Mouse (Mus musculus) cerebellum, adult 2 months (tissue): ENCODE data around the gene Hif3a. TPM values are rescaled to one million over a fixed set of nuclear protein-coding genes. Genes with fewer than 3 reads are reported as not detected.

ENCODE experiments used
- DNase-seq, 2 experiments: peaks; one replicate each; pipeline ENCODE4 v3.0.0; 2021
- H3K27ac ChIP-seq: fragments of 200-500 bp; 2 replicates; pipeline ENCODE4 v1.5.1; 2012; ENCODE audit warnings: low read length, control low read depth, inconsistent platforms; ENCODE audit not compliant: insufficient read depth
- H3K27me3 ChIP-seq: fragments of 200-500 bp; 2 replicates; pipeline ENCODE4 v1.6.1; 2012; ENCODE audit warnings: inconsistent platforms, mild to moderate bottlenecking, low read length, moderate library complexity; ENCODE audit not compliant: control insufficient read depth, insufficient read depth
- H3K4me1 ChIP-seq: fragments of 200-500 bp; 2 replicates; pipeline ENCODE4 v1.6.1; 2011; ENCODE audit warnings: low read length; ENCODE audit not compliant: control insufficient read depth, insufficient read depth
- H3K4me3 ChIP-seq: fragments of 200-500 bp; replicated peaks from 2 replicates; pipeline ENCODE3; 2011; ENCODE audit warnings: mild to moderate bottlenecking, low read depth, low read length, control low read depth; ENCODE audit not compliant: insufficient read depth
- CTCF ChIP-seq: fragments of 200-500 bp; IDR thresholded peaks from 2 replicates; pipeline ENCODE4 v1.5.1; 2011; ENCODE audit warnings: low read depth, mild to moderate bottlenecking, control low read depth, low read length, moderate library complexity, borderline replicate concordance; ENCODE audit not compliant: insufficient read depth
- POLR2A ChIP-seq: fragments of 200-500 bp; IDR thresholded peaks from 2 replicates; pipeline ENCODE4 v1.6.1; 2011; ENCODE audit warnings: low read length, control low read depth, borderline replicate concordance; ENCODE audit not compliant: insufficient read depth
- WGBS: fragments of 180-500 bp; shearing (Covaris S2); methylation state at CpG from one replicate; pipeline ENCODE4 v1.1.7; 2018; 5-methylcytosine and 5-hydroxymethylcytosine counted together
- polyA plus RNA-seq: library from polyadenylated mRNA; depleted of rRNA; stranded (reverse); fragments of >200 nt; gene quantifications from 2 replicates; pipeline ENCODE4 v1.2.3, GENCODE M21; 2012

Hif3a gene
- polyA plus RNA-seq, 1 experiment = 2.1 TPM

GRCm38 (mm10) chr7:17045743-17046142, 16.5 kb downstream of the Hif3a start:
- Histone ChIP-seq H3K27ac (no peak overlapping the region), H3K4me3 (no peak overlapping the region), H3K27me3 (no peaks in the 10 kb centered on the region), H3K4me1 (peaks cover 6% of the 10 kb centered on the region; the same call in 1 of the 2 replicates)
- DNase-seq = no peak
- no peak for TF ChIP-seq CTCF
- no peak for TF ChIP-seq POLR2A
- 47% methylated on average over 1 of the region's 1 CpGs for WGBS

GRCm38 (mm10) chr7:17039373-17039772, 22.9 kb downstream of the Hif3a start:
- Histone ChIP-seq H3K27me3 (no peaks in the 10 kb centered on the region), H3K4me1 (peaks cover 2% of the 10 kb centered on the region; the same call in 1 of the 2 replicates), H3K4me3 (no peak overlapping the region), H3K27ac (no peak overlapping the region)
- WGBS = 91% methylated on average over 7 of the region's 7 CpGs
- TF ChIP-seq POLR2A = no peak
- TF ChIP-seq CTCF = no peak
- DNase-seq = no peak

- Histone ChIP-seq H3K4me3 (no peak overlapping the region), H3K4me1 (no peaks in the 10 kb centered on the region; the same call in 1 of the 2 replicates), H3K27ac (no peak overlapping the region), H3K27me3 (no peaks in the 10 kb centered on the region)
- TF ChIP-seq CTCF = no peak
- no peak for TF ChIP-seq POLR2A
- no peak for DNase-seq
- 48% methylated on average over 9 of the region's 9 CpGs for WGBS
Measured at GRCm38 (mm10) chr7:17038018-17038695, 24.1 kb downstream of the Hif3a start.

GRCm38 (mm10) chr7:17030239-17030638, 32.0 kb downstream of the Hif3a start:
- no peak overlapping the region for H3K27ac ChIP-seq
- TF ChIP-seq CTCF (no peak), POLR2A (no peak)
- no peak overlapping the region for H3K4me3 ChIP-seq
- H3K4me1 ChIP-seq = peaks cover 9% of the 10 kb centered on the region
- no peak for DNase-seq
- WGBS = 79% methylated on average over 7 of the region's 7 CpGs
- H3K27me3 ChIP-seq = no peaks in the 10 kb centered on the region

GRCm38 (mm10) chr7:17028923-17029322, 33.3 kb downstream of the Hif3a start:
- 59% methylated on average over 7 of the region's 7 CpGs for WGBS
- H3K27me3 ChIP-seq = no peaks in the 10 kb centered on the region
- H3K27ac ChIP-seq = no peak overlapping the region
- no peak overlapping the region for H3K4me3 ChIP-seq
- DNase-seq = no peak
- peaks cover 22% of the 10 kb centered on the region for H3K4me1 ChIP-seq
- TF ChIP-seq CTCF (no peak), POLR2A (no peak)

- TF ChIP-seq POLR2A (peak; percentile 67), CTCF (no peak)
- WGBS = 0% methylated on average over 56 of the region's 58 CpGs
- peak; percentile 90 to 91 for DNase-seq
- Histone ChIP-seq H3K4me3 (peak within 1 kb of the TSS; percentile 88), H3K27ac (peak within 1 kb of the TSS; percentile 71), H3K27me3 (no peaks in the 10 kb centered on the region), H3K4me1 (peaks cover 34% of the 10 kb centered on the region)
Measured at GRCm38 (mm10) chr7:17027588-17028343, 34.5 kb downstream of the Hif3a start, which contains the start of gene Ppp5c. Ppp5c (minus strand) TSS chr7:17027924.

- Histone ChIP-seq H3K27ac (peak overlapping the region; percentile 71), H3K27me3 (no peaks in the 10 kb centered on the region), H3K4me3 (peak overlapping the region; percentile 88), H3K4me1 (peaks cover 42% of the 10 kb centered on the region)
- TF ChIP-seq POLR2A (no peak), CTCF (peak; percentile 65; the same call in 1 of the 2 replicates)
- 4% methylated on average over 24 of the region's 24 CpGs for WGBS
- DNase-seq = peak in 1 of 2 experiments; percentile 85
Measured at GRCm38 (mm10) chr7:17026710-17027587, 35.3 kb downstream of the Hif3a start.
